Mouse (Mus musculus): ENCODE results near the gene Spon1.

DNA sequence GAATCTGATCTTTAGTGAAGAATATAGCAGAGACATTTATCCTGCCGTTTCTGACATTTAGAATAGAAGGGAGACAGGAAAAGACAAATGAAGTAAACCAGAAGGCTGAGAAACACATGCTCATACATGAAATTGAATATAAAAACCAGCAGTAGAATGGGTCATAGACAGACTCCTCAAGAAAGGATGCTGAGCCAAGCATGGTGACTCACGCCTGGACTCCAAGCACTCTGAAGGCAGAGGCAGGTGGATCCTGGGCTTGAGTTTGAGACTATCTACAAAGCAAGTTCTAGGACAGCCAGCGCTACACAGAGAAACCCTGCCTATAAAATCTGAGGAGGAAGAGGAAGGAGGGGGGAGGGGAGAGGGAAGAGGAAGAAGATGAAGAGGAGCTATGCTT, 324.4 kb downstream of the Spon1 start:
- no peak for TF ChIP-seq EP300 (IDR thresholded peaks at IDR 0.05)
- TF ChIP-seq CTCF (IDR thresholded peaks at IDR 0.05), result no peak
